Mouse (Mus musculus) monocyte, adult 2 months (primary cell): ENCODE data around the gene Man2a1.

Experiments used
- DNase-seq, 2 experiments: peaks; one replicate each; pipeline ENCODE4 v3.0.0; 2022; ENCODE audit warnings: low spot score in 2 of 2, low read depth in 1 of 2

Gene Man2a1

DNA sequence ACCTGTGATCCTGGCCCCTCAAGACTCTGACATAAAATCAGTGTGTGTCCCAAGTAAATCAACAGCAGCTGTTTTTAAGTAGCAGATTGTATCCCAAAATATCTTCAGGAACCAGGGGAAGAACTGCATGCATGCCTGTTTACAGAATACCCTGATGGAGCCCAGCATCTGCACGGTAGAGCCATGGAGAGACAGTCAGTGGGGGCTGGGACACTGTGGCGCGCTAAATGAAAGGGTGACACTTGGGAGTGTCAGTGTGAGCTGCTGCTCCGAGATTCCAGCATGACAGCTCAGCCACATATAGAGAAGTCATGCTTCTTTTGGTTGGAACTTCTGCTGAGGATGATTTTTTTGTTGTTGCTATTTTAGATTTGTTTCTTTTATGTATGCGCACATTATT is 192.1 kb downstream of the Man2a1 start:
- DNase-seq = no peak

DNA sequence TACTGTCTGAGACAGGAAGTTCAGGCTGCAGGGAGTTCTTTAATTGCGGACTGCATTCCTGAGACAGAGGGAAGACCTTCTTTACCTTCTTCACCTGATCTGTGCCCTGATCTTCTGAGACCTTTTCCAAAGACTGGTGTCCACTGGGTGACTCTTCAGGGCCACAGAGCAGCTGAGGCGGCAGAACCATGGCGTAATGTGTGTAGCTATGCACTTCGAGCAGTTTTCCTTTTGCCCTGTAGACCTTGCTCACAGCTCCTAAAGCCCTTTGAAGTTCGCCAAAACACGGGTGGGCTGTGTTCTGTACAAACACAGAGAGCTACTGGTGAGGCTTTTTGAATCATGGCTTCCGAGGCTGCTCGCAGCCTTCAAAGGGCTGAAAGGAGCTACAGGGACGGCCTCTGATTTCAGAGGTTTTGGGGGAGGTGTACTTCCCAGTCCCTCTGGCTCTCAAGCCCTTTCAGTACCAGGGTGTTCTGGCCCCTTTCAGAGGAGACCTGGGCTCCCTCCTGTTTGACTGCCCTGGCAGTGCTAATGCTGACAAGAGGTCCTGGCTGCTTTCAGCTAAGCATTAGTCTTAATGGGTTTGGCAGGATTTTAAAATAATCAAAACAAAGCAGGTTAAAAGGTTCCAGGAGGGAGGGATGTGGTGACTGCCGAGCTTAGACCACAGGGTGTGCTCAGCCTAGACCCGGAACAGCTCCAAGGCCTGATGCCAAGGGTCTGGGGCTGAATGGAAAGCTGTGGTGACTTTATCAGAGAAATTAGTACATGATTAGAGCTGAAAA is 201.8 kb downstream of the Man2a1 start:
- no peak for DNase-seq

DNA sequence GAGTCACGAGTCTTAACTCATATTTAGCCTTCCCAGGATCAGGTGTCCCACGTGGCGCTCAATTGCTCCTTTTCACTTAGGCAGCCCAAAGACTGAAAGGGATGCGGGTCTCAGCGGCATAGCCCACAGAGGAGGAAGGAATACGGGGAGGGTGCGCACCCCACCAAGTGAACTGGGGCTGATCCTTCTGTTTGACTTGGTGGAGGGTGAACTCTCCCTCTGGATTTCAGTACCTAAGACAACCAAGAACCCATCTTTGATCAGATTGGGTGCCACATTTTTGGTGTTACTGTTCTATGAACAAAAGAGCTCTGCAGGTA is 202.4 kb downstream of the Man2a1 start:
- DNase-seq = no peak
